10 mouse cellular contexts compared by ENCODE assay signal in the genomic region with DNA sequence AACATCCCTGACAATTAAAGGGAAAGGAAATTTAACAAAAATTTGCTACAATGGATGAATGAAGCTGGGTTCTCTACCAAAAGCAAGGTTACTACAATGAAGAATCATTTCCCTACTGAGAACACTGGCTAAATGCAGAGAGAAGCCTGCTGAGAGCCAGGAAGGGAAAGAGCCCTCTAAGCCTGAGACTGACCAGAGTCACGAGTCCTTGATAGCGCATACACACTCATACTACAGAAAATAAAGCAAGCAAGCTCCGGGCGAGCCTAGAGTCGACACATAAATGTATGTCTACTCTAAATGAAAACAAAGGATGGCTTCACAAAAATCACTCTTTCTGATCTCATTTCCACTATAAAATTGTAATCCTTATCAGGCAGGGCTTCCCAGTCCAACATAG. TPM values are rescaled to one million over a fixed set of nuclear protein-coding genes. Genes with fewer than 3 reads are reported as not detected.
A peak's percentile ranks its signal among the peaks of the same experiment; 100 is the strongest.
DNase-seq lines count a peak whose midpoint lies in the region; ATAC-seq lines count a peak whose summit lies in the region.
"Had no signal": no experiment of that assay in that cellular context is flagged by ENCODE, and none has a peak within 500 bp of the region (broad histone marks: within the 10 kb centered on the region; RNA-seq: fewer than 3 reads in every experiment).

No protein-coding gene starts in this region.

- peak overlapping the region; percentile 52 for H3K4me2 ChIP-seq in lung, embryonic 15.5 days
- H3K4me2 ChIP-seq in intestine, embryonic 14.5 days (ENCODE audit: low read length) = peak overlapping the region; percentile 46
- peak overlapping the region; percentile 56 for H3K4me2 ChIP-seq in neural tube, embryonic 13.5 days

- WGBS in heart, embryonic 10.5 days = 35% methylated on average over 5 of the region's 5 CpGs
- 49% methylated on average over 5 of the region's 5 CpGs for WGBS in lung, embryonic 15.5 days
- 47% methylated on average over 5 of the region's 5 CpGs for WGBS in intestine, embryonic 14.5 days
- WGBS in neural tube, embryonic 13.5 days = 52% methylated on average over 5 of the region's 5 CpGs

- H3K27me3 ChIP-seq in heart, embryonic 10.5 days (ENCODE audit: insufficient read depth, poor library complexity, severe bottlenecking) = no peaks in the 10 kb centered on the region
- H3K27me3 ChIP-seq in lung, embryonic 15.5 days = no peaks in the 10 kb centered on the region
- no peaks in the 10 kb centered on the region for H3K27me3 ChIP-seq in intestine, embryonic 14.5 days (replicated peaks; ENCODE audit: control insufficient read depth, insufficient read depth, low read length)
- H3K27me3 ChIP-seq in neural tube, embryonic 13.5 days = no peaks in the 10 kb centered on the region

- no peaks in the 10 kb centered on the region for H3K9me3 ChIP-seq in heart, embryonic 10.5 days
- no peaks in the 10 kb centered on the region for H3K9me3 ChIP-seq in lung, embryonic 15.5 days
- no peaks in the 10 kb centered on the region for H3K9me3 ChIP-seq in intestine, embryonic 14.5 days (ENCODE audit: control insufficient read depth, low read length)
- no peaks in the 10 kb centered on the region for H3K9me3 ChIP-seq in neural tube, embryonic 13.5 days

- DNase-seq in heart, embryonic 10.5 days (ENCODE audit: low spot score) = no peak
- no peak for DNase-seq in heart, postnatal 4 days
- no peak for DNase-seq in lung, postnatal 10 days
- no peak for DNase-seq in intestine, embryonic 14.5 days (ENCODE audit: low spot score)
- DNase-seq in left cerebral cortex, postnatal 4 days = no peak
- DNase-seq in kidney, postnatal 25 days = no peak
- DNase-seq: thymus, postnatal 25 days had no signal

- ATAC-seq in lung, embryonic 15.5 days (ENCODE audit: borderline replicate concordance, extremely low read depth, low FRiP score, low TSS enrichment) = no peak
- ATAC-seq in intestine, embryonic 14.5 days (replicated peaks; ENCODE audit: low FRiP score, low TSS enrichment, low read depth) = no peak
- ATAC-seq in neural tube, embryonic 13.5 days (ENCODE audit: low read depth) = no peak
- ATAC-seq: CD4-positive, CD25-positive, alpha-beta regulatory T cell, adult 4 months had no signal

- peak overlapping the region; percentile 76 for H3K27ac ChIP-seq in heart, embryonic 10.5 days
- H3K27ac ChIP-seq in lung, embryonic 15.5 days = no peak overlapping the region
- no peak overlapping the region for H3K27ac ChIP-seq in intestine, embryonic 14.5 days (ENCODE audit: low read depth)
- no peak overlapping the region for H3K27ac ChIP-seq in neural tube, embryonic 13.5 days (replicated peaks)

- peaks cover 50% of the 10 kb centered on the region for H3K4me1 ChIP-seq in heart, embryonic 10.5 days
- H3K4me1 ChIP-seq in lung, embryonic 15.5 days = peaks cover 55% of the 10 kb centered on the region
- H3K4me1 ChIP-seq in intestine, embryonic 14.5 days (replicated peaks; ENCODE audit: control insufficient read depth, insufficient read depth, low read length) = peaks cover 42% of the 10 kb centered on the region
- peaks cover 62% of the 10 kb centered on the region for H3K4me1 ChIP-seq in neural tube, embryonic 13.5 days (replicated peaks)

- peak overlapping the region; percentile 57 for H3K4me3 ChIP-seq in heart, embryonic 10.5 days
- H3K4me3 ChIP-seq in lung, embryonic 15.5 days = no peak overlapping the region
- H3K4me3 ChIP-seq in intestine, embryonic 14.5 days (ENCODE audit: low read depth, low read length) = no peak overlapping the region
- no peak overlapping the region for H3K4me3 ChIP-seq in neural tube, embryonic 13.5 days

- no peaks in the 10 kb centered on the region for H3K36me3 ChIP-seq in heart, embryonic 10.5 days
- 0 out of 2 replicates have a peak, but pooled peaks cover 5% of the 10 kb centered on the region for H3K36me3 ChIP-seq in lung, embryonic 15.5 days
- no peaks in the 10 kb centered on the region; the same call in 1 of the 2 replicates for H3K36me3 ChIP-seq in intestine, embryonic 14.5 days (ENCODE audit: control insufficient read depth, insufficient read depth, low read length)
- H3K36me3 ChIP-seq in neural tube, embryonic 13.5 days = no peaks in the 10 kb centered on the region

- H3K9ac ChIP-seq in lung, embryonic 15.5 days = no peak overlapping the region
- H3K9ac ChIP-seq in intestine, embryonic 14.5 days (ENCODE audit: low read length) = 0 out of 2 replicates have a peak overlapping the region, but pooled peaks have one; percentile 5
- H3K9ac ChIP-seq in neural tube, embryonic 13.5 days = peak overlapping the region; percentile 12; the same call in 1 of the 2 replicates

- intact Hi-C loops in left cerebral cortex, postnatal 4 days (cut with DNase I) = no loop called here

RNA-seq across cellular contexts. Expression of gene Adgrl2, which starts 31.6 kb away (rescaled TPM):
- polyA plus RNA-seq in heart, embryonic 10.5 days (2016; fragmentation: Nextera tagmentation; extraction: Ambion mirVana) = 36.3 and 45.0 TPM in 2 replicates
- 100 to 1,000 TPM; 126 to 134 TPM for total RNA-seq in heart, postnatal 4 days (2021)
- polyA plus RNA-seq in lung, embryonic 15.5 days (2015; fragmentation: Nextera tagmentation; extraction: Ambion mirVana) = 61.5 and 62.1 TPM in 2 replicates
- 63.6 and 64.6 TPM in 2 replicates for polyA plus RNA-seq in intestine, embryonic 14.5 days (2014; fragmentation: Nextera tagmentation; extraction: Ambion mirVana)
- polyA plus RNA-seq in neural tube, embryonic 13.5 days (2015; fragmentation: Nextera tagmentation; extraction: Ambion mirVana) = 132 and 156 TPM in 2 replicates
- 100 to 1,000 TPM; 258 to 274 TPM for total RNA-seq in left cerebral cortex, postnatal 4 days (2021)
- polyA plus RNA-seq: CD4-positive, CD25-positive, alpha-beta regulatory T cell, adult 4 months had no signal
